Mouse (Mus musculus) cerebellum, adult 8-10 months (tissue): Measurements from ENCODE around the gene Tepsin.

Experiments used
- DNase-seq: peaks from one replicate; pipeline ENCODE4 v3.0.0; 2022

Tepsin gene

GRCm38 (mm10) chr11:120098588-120099511 is at the start of gene Tepsin, which contains the start of gene Ndufaf8:
TSS of gene Tepsin (minus strand) at chr11:120098731.
TSS of gene Ndufaf8 (plus strand) at chr11:120098928.
- DNase-seq = peak; percentile 100

GRCm38 (mm10) chr11:120143708-120144497 is 45.4 kb upstream of the Tepsin start:
- DNase-seq = no peak

GRCm38 (mm10) chr11:120142601-120143051 is 44.1 kb upstream of the Tepsin start:
- DNase-seq = no peak

GRCm38 (mm10) chr11:120140255-120140654 is 41.7 kb upstream of the Tepsin start:
- no peak for DNase-seq

GRCm38 (mm10) chr11:120139309-120139731 is 40.8 kb upstream of the Tepsin start:
- DNase-seq = no peak

- no peak for DNase-seq
These were observed 39.1 kb upstream of the Tepsin start for GRCm38 (mm10) chr11:120137625-120138004.

- DNase-seq = no peak
These were observed 38.5 kb upstream of the Tepsin start for GRCm38 (mm10) chr11:120136796-120137624.

- DNase-seq = no peak
These were observed 37.7 kb upstream of the Tepsin start for GRCm38 (mm10) chr11:120136195-120136594.

GRCm38 (mm10) chr11:120134847-120135530 is 36.5 kb upstream of the Tepsin start:
- no peak for DNase-seq

GRCm38 (mm10) chr11:120134148-120134547 is 35.6 kb upstream of the Tepsin start:
- no peak for DNase-seq

GRCm38 (mm10) chr11:120129281-120129680 is 30.8 kb upstream of the Tepsin start:
- DNase-seq = no peak

- DNase-seq = no peak
These were observed 28.3 kb upstream of the Tepsin start for GRCm38 (mm10) chr11:120126845-120127244.

GRCm38 (mm10) chr11:120122126-120122525 is 23.6 kb upstream of the Tepsin start:
- DNase-seq = no peak

- DNase-seq = peak; percentile 79
These were observed 22.3 kb upstream of the Tepsin start for GRCm38 (mm10) chr11:120120642-120121420.

GRCm38 (mm10) chr11:120119936-120120541 is 21.5 kb upstream of the Tepsin start:
- no peak for DNase-seq

GRCm38 (mm10) chr11:120119108-120119507 is 20.6 kb upstream of the Tepsin start:
- no peak for DNase-seq

- DNase-seq = no peak
These were observed 19.1 kb upstream of the Tepsin start for GRCm38 (mm10) chr11:120117626-120118025.

- DNase-seq = no peak
These were observed 16.1 kb upstream of the Tepsin start for GRCm38 (mm10) chr11:120114488-120115215.

- no peak for DNase-seq
These were observed 13.6 kb upstream of the Tepsin start for GRCm38 (mm10) chr11:120112136-120112535.

GRCm38 (mm10) chr11:120111033-120111432 is 12.5 kb upstream of the Tepsin start:
- DNase-seq = no peak
